Mouse (Mus musculus) left cerebral cortex, postnatal 25 days (tissue): ENCODE data around the gene Wipf2. TPM values are rescaled to one million over a fixed set of nuclear protein-coding genes. Genes with fewer than 3 reads are reported as not detected.
"Not testable (repeated sequence)": the region's sequence is repeated elsewhere in the genome, so short reads cannot be mapped to it uniquely, and the experiment has no call there.

Experiments used
- DNase-seq, 2 experiments: peaks; one replicate each; pipeline ENCODE4 v3.0.0; 2022; ENCODE audit warnings: low spot score in 2 of 2, mixed read lengths in 1 of 2
- intact Hi-C: fragments of 180-260 bp; cut with DNase I; formaldehyde crosslinking; loops from one replicate; pipeline ENCODE4 v1.15.1; 2025
- total RNA-seq, 2 experiments: library from RNA; stranded (reverse); gene quantifications; 2 replicates each; pipeline ENCODE4 v1.2.3; 2021

The Wipf2 gene
- total RNA-seq, 2 experiments from 2014 or later: 61.3 to 63.3 TPM

DNA sequence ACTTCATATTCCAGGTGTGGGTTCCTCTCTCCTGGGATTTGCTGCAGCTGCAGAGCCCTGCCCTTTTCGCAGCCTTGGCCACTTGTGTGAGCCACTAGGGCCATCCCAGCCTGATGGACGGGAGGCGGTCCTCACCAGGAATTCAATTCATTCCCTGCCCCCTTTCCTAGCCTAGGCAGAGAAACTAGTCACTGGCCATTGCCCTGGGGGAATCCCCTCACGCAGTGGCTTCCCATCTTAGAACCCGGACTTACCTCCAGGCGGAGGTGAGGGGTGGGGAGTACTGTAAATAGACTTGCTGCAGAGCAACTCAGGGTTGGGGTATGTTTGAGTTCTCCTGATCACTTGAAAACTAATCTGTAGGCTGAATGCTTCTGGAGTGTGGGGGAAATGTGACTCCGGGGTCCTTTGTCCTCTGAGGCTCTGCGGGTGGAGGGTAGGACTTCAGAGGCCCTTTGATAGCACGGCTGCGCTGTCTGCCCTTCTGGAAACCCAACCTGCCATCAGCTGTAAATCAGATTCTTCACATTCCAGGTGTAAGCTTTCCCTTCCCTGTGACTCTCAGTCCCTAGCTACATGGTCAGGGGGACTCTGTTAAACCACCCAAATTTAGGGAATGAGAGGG is 39.3 kb downstream of the Wipf2 start:
- no peak for DNase-seq
- intact Hi-C loops: no loop called here

DNA sequence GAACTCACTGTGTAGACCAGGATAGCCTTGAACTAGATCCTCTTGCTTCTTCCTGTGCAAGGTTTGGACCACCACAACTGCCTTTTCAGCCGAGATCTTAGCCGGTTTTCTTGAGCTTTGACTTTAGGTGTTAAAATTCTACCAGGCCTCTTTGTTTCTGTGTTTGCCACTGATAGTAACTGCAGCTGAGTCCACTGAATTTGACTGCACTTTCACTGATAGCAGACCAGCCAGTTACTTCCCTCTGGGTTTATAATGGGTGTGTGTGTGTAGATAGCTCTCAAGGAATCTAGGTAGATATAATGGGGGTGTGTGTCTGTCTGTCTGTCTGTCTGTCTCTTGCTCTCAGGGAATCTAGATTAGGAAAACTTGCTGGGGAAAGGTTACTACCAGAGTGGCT is 41.1 kb downstream of the Wipf2 start:
- intact Hi-C loops: no loop called here
- DNase-seq: no peak

DNA sequence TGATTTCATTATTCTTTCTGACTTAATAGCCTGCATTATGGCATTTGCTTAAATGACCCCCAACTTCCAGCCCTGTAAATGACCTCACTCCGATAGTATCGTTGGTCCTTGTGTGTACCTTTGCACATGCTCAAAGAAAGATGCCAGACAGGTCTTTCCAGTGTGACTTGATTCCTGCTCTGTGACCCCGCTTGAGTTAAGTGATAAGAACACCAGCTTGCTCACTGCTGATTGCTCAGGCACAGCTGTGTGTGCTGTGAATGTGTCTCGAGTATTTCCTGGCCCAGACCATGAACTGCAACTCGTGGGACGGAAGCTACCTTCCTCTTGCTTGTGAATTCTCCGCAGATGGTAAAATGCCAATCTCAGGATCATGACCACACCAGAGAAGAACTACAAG is 41.6 kb downstream of the Wipf2 start:
- intact Hi-C loops: no loop called here
- DNase-seq: no peak

DNA sequence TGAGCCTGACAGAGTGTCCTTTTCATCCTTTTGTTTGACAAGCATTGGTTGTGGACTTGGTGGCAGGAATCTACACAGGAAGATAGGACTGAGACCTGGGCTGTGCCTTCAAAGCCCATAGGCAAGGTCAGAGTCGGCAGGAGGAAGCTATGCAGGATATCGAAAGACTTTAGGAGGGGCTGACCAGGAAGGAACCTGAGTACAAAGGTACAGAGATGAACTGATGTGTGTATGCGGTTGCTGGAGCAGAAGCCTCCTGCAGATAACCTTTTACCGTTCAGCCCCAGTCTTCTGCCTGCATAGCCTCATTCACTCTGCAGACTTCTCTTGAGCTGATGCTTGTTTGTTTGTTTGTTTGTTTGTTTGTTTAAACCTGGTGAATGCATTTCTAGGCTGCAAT is 42.1 kb downstream of the Wipf2 start:
- intact Hi-C loops: no loop called here
- no peak for DNase-seq

DNA sequence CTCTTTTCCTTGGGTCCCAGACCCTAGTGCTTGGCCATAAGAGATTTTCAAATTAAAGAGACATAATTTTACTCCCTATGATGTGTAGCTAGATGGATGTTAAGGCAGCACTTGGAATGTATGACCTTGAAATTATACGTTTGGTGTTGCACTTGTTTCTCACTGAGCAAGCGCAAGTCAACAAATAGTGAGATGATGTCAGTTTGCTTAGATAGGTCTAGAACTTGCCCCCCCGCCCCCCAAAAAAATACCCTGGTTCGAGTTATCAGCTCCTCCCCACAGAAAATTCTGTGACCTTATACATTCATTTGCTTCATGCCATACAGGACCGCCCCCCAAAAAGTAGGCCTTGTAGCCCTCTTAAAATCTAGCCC is 43.6 kb downstream of the Wipf2 start:
- no peak for DNase-seq
- intact Hi-C loops: no loop called here

DNA sequence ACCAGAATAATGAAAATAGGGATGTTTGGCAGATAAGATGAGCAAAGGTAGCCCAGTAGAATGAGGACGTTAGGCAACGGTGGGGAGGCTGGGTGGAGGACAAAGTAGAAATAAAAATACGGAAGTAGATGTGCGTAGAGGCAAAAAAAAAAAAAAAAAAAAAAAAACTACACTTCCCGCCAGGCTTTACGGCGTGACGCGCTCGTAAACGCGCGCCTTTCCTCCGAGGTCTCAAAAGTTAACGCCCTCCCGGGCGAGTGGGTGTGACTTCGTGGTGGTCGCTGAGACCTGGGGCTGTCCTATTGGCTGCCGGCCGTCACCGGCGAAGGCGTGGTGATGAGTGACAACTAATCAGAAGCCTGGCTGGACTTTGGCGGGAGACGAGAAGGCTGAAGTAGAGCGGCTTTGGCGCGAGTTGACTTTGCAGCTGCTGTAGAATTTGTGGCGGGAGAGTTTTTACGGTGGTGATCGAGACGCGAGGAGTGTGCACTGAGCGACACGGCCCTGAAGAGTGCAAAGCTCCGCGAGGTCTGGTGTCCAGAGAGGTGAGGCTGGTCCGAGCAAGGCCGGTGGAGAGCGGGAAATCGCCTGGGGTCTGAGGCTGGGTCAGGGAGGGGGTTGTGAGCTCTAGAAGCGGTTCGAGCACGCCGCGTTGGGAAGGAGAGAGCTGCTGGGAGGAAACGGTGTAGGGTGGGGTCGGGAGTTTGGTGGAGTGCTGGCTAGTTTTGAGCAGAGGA is 44.2 kb downstream of the Wipf2 start, which contains the start of gene Cdc6:
Gene Cdc6 (plus strand): TSS at position 365 of the 737 bp plus-strand sequence.
- intact Hi-C loops: no loop called here
- peak; percentile 91 to 97 for DNase-seq

DNA sequence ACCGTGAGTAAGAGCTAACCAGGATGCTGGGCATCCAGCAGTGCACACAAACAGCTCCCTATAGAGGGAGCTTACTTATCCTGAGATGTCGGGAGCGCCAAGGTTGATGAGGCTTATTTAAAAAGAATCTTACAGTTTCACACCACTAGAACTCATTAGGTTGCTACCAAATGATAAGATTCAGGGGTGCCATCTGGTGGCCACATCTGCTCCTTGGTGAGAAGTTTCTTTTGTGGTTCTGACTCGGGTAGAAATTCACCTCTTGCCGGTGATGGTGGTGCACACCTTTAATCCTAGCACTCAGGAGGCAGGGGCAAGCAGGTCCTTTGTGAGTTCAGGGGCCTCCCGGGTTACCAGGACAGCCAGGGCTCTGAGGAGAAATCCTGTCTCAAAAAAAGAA is 46.2 kb downstream of the Wipf2 start:
- intact Hi-C loops: loop anchor here (1.0 to 2.0 kb wide), 2 partner anchors 50 to 211 kb away; no protein-coding TSS in a partner anchor
- DNase-seq: peak; percentile 63 to 76

DNA sequence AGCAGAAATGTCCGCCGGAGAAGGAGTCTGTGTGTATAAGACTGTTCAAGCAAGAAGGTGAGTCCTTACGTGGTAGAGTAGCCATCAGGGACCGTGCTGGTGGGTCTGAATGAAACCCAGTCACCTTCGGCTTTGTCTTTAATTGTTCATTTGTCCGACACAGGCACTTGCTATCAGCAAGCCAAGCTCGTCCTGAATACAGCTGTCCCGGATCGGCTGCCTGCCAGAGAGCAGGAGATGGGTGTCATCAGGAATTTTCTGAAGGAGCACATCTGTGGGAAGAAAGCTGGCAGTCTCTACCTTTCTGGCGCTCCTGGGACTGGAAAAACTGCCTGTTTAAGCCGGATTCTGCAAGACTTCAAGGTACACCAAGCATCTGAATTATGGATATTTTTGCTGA is 47.0 kb downstream of the Wipf2 start:
- no peak for DNase-seq
- intact Hi-C loops: loop anchor here (2.0 kb wide), 1 partner anchor 212 kb away; no protein-coding TSS in a partner anchor

DNA sequence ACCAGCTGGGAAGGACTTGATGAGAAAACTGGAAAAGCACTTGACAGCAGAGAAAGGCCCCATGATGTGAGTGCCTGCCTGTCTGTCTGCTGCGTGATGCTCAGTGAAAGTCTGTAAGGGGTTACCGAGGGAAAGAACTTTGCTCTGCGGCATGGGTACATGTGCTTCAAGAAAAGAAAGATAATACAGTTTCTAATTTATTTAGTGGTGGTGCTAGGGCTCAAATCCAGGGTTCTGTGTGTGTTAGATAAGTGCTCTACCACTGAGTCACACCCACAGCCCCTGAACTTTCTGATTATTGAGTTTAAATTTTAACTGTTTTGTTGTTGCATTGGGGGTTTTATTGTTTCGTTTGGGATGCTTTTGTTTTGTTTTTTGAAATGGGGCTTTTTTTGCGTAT is 48.1 kb downstream of the Wipf2 start:
- DNase-seq: no peak
- intact Hi-C loops: loop anchor here (2.0 kb wide), 1 partner anchor 213 kb away; no protein-coding TSS in a partner anchor

DNA sequence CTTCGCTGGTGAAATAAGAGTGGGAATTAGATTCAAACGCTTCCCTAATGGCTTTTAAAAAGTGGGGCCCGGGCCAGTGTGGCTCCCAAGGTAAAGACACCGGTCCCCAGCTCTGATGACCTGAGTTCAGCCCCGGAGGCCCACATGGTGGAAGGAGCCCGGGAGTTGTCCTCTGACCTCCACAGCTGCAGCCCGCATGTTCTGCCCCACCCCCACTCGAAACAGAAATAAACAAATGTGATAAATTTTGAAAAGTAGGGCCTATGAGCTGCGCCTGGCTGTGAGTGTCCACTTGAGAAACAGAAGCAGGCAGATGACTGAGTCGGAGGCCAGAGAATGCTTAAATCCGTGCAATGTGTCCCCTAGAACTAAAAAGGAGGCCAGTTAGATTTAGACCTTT is 50.8 kb downstream of the Wipf2 start:
- DNase-seq: no peak
- intact Hi-C loops: no loop called here

DNA sequence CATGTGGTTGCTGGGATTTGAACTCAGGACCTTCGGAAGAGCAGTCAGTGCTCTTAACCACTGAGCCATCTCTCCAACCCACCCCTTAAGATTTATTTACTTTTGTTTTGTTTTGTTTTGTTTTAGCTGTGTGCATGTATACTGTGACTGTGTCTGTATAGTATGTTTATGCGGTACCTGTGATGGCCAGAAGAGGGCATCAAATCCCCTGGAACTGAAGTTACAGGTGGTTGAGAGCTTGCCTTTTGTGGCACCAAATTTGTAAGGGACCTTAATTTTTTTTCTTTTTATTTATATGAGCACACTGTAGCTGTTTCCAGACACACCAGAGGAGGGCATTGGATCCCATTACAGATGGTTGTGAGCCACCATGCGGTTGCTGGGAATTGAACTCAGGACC is 52.9 kb downstream of the Wipf2 start:
- intact Hi-C loops, DNase-seq: not testable (repeated sequence)

DNA sequence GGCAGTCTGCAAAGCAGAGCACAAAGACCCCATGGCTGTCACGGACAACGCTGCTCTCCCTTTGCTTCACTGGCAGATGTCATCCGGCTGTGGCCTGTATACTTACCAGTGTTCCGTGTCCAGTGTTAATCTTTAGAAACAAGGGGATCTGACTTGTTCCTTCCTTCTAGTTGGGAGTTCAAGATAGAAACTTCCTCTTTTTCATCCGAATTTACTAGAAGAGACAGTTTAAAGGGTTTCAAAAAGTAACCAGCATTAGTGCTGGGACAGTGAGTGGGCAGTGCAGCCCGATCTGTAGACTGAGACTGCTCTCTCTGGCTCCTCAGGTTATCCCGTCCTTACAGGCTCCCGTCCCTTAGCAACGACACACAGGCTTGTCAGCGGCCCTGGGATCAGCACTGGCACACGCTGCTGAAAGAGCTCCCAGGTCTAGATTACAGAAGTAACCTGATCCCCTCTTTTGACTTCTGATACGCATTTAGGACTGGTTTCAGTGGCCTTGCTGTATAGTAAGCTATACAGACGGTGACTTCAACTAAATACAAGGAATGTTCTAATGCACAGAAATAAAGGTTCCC is 54.1 kb downstream of the Wipf2 start:
- intact Hi-C loops: no loop called here

DNA sequence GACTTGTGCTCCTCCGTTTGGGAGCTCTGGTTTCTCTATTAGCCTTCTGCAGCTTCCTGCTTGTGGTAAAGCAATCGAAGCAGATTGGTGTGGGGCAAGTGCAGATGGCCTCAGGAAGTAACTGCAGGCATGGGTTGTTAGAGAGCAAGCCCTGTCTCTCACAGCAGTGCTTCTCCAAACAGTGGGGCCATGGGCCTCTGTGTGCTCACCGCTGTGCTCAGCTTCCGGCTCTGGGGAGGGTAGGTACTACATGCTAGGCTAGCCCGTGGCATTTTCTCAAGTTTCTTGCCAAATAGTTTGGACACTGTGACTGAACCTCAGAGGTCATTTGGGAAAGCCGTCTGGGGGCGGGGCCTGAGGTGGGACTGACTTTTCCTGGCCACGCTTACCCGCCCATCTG is 54.8 kb downstream of the Wipf2 start:
- intact Hi-C loops: no loop called here
- no peak for DNase-seq

More for the DNA sequence above, 54.1 kb downstream of the Wipf2 start:
- no peak for DNase-seq

DNA sequence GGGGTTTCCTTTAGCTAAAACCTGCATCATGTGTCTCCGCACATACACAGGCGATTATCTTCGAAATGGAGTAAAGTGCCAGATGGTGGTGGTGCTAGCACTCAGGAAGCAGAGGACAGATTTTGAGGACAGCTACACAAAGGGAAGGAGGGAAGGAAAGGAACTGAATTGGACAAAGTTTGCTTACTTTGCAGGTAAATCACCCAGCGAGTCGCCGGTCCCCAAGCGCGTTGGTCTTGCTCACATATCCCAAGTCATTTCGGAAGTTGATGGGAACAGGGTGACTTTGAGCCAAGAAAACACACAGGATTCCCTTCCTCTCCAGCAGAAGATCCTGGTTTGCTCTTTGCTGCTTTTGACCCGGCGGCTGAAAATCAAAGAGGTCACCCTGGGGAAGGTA is 55.6 kb downstream of the Wipf2 start:
- intact Hi-C loops: no loop called here
- DNase-seq: no peak

DNA sequence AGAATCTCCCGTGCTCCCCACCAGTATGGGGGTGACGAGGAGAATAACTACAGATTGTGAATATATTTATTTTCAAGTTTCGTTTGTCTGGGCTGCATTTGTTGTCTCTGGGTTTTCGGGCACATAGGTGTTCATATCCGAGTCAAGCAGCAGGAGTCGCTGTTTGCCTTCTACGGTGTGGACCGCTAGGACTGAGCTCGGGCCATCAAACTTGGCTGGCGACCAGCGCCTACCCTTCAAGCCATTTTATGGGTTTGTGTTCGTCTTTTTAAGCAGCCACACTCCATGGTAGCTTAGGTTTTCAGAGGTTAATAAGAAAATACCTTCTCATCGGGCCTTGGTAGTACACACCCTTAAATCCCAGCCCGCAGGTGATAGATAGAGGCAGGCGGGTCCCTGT is 58.4 kb downstream of the Wipf2 start:
- intact Hi-C loops: loop anchor here (1.0 to 5.0 kb wide), 4 partner anchors 50 to 228 kb away; no protein-coding TSS in a partner anchor
- not testable (repeated sequence) for DNase-seq

DNA sequence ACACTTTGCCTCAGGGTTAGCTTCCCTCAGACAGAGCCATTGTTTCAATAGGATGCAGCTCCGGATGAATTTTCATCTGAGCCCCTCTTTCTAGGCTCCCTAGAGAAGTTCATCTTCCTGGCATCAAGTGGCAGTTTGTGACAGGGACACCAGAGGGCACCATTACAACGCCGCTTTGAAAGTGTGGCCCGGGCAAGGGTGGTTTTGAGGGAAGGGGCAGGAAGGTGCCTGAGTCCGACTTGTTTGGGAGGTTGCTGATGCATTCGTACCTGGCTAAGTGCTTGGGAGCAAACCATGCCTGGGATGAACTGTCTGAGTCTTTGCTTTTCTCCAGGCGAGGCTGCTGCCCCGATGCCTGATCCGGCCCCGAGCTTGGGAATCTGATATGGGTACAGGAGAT is 58.9 kb downstream of the Wipf2 start:
- intact Hi-C loops: loop anchor here (1.0 to 5.0 kb wide), 4 partner anchors 50 to 228 kb away; no protein-coding TSS in a partner anchor
- peak in 1 of 2 experiments; percentile 48 for DNase-seq

DNA sequence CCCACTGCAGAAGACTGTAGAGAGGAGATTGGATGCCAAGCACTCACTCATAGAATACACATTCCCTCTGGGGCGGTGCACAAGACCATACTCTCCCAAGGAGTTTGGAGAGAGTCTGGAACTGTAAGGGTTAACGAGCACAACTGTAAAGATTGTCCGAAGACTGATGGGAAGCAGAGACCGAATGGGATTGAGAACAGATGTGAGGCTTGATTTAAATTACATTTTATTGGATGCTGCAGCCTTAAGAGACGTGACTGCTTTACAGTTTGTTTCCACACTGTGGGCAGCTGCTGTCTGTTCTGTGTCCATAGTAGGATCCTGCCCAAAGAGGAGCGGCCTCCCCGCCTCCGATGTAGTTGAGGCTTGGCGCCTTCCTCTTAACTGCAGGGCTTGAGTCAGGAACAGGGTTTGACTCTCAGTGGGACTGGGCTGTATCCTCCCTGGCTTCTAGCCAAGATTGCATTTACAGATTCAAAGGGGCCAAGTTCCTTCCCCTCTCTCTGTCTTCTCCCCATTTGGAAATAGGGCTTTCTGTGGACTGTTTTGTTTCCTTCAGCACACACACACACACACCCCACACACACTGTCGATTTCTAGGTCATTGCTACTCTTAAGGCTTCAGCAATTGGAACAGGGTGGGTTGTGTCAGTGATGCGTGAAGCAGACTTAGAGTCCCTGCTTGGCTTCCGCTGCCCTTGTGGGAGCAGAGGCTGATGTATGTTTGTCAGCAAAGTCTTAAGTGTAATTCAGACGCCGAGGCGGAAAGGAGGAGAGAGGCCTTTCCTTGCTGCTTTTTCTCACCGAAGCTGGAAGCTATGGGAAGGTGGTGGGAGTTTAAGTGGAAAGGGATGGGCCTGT is 59.6 kb downstream of the Wipf2 start:
- DNase-seq: peak in 1 of 2 experiments; percentile 48
- intact Hi-C loops: loop anchor here (1.0 to 5.0 kb wide), 4 partner anchors 49 to 227 kb away; no protein-coding TSS in a partner anchor

DNA sequence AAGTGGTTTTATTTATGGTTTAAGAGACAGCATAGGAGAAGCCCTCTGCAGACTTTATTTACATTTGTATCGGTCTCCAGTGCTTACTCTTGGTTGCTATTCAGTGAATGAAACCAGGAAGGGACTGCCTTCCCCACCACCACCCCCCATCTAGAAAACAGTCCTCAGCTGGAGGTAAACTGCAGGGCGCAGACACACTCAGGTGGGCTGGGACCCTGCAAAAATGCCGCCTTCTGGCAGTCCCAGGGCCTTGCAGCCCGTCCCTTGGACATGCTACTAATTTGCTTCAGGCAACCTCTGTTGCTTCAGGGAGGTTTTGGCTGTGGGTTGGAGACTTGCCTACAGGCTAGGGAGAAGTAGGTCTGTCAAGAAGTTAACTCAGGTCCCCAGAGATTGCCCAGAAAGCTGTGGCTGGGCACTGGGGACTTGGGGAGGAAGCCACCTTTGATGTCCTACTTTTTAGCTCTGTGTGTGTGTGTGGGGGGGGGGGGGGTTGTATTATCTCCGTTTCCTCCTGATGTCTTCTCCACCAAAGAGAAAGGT is 61.3 kb downstream of the Wipf2 start:
- DNase-seq: no peak
- intact Hi-C loops: loop anchor here (5.0 kb wide), 2 partner anchors 113 to 198 kb away; no protein-coding TSS in a partner anchor

DNA sequence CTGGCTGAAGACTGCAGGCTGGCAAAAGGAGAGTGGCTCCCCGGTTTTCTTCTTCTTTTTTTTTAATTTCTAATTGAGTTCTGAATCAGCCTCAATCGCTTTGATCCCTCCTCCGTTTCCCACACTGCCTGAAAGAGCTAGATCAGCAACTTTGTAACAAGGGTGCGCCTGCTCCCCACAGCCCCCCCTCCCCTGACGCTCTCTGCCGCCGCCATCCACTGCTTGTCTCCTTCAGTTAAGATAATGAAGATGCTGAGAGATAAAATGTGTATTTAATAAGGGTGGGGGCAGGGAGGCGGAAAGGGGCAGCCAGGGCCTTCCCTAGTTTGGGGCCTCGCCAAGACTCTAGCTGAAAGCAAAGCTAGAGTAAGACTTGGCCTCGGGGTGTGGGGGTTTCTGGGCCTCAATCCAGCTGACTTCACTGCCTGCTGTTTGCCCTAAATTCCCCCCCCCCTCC is 61.9 kb downstream of the Wipf2 start:
- intact Hi-C loops: no loop called here
- peak in 1 of 2 experiments; percentile 42 for DNase-seq
